Mouse (Mus musculus): Measurements from ENCODE around the gene A030003K21Rik. TPM values are rescaled to one million over a fixed set of nuclear protein-coding genes. Genes with fewer than 3 reads are reported as not detected.
"Not testable (repeated sequence)": the region's sequence is repeated elsewhere in the genome, so short reads cannot be mapped to it uniquely, and the experiment has no call there.

A030003K21Rik gene
- not detected for total RNA-seq (2022)

- DNase-seq (ENCODE audit: low spot score): not testable (repeated sequence)
Observed at GRCm38 (mm10) chr1:82943295-82943694, at the start of gene A030003K21Rik. TSS of gene A030003K21Rik (minus strand) at chr1:82943388.

DNA sequence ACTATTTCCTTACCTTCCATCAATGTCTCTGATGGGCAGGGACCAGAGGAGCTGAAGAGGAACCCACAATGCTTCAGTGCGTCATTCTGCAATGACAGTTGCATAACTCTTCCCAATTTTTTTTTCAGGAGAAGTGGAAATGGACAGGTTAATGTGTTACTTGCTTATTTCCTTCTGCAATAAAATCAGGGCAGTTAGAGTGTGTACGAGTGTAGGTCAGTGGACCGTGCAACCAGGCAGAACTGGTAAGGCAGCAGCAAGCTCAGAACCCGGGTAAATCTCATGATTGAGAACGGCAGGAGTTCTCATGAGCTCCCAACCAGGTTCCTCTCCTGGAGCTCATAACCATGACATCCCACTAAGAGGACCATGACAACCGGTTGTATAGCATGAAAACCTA, 48.9 kb upstream of the A030003K21Rik start:
- DNase-seq (ENCODE audit: low spot score): no peak

DNA sequence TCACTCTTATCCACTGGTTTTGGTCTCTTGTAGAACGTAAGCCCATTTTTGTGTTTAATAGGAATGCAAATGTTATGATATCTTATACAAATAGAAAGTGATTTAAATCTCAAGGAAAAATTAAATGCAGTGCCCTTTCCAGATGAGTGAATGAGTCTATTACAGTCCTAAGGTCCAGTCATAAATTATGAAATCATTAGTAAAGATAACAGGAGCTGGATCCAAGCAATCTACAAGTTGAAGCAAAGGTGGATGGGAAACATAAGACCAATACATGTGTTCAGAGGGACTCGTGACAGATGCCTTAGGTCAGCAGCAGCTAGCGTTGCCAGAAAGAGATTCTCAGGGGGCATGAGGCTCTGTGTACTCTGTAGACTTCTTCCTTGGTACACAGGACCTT, 48.4 kb upstream of the A030003K21Rik start:
- no peak for DNase-seq (ENCODE audit: low spot score)

DNA sequence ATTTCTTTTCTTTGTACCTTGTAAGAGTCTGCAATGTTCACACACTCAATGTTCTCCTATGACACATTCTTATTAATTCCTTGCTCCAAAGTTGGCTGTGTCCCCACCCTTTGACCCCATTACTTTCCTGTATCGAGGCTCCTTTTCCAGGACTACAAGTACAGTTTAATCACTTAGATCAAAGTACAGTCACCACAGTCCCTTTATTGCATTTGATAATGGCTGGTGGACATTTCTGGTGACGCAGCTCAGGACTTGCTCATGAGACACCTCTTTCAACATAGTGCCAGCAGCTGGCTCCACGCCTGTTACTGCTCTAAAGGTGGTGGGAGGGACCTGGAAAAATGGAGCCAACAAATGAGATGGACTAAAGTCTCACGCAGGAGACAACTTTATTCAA, 47.9 kb upstream of the A030003K21Rik start:
- no peak for DNase-seq (ENCODE audit: low spot score)

GRCm38 (mm10) chr1:82987530-82988198, 44.5 kb upstream of the A030003K21Rik start:
- DNase-seq (ENCODE audit: low spot score): peak; percentile 69

DNA sequence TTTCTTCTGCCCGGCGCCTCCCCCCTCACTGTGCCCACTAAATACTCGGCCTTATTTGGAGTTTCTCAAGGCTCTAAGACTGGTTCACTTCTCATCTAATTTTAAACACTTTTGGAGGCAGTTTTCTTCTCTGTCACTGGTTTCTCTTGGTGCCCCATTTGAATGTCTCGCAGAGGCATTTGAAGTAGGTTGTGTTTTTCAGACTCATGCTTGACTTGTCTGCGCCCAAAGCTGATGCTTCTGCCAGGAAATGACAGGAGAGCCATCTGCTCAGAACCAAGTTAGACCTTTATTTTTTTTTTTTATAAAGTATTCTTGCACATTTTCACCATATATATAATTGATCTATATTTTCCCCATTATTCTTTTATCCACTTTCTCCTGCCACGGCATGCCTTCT, 43.5 kb upstream of the A030003K21Rik start:
- no peak for DNase-seq (ENCODE audit: low spot score)

GRCm38 (mm10) chr1:82977840-82978239, 34.7 kb upstream of the A030003K21Rik start:
- no peak for DNase-seq (ENCODE audit: low spot score)

DNA sequence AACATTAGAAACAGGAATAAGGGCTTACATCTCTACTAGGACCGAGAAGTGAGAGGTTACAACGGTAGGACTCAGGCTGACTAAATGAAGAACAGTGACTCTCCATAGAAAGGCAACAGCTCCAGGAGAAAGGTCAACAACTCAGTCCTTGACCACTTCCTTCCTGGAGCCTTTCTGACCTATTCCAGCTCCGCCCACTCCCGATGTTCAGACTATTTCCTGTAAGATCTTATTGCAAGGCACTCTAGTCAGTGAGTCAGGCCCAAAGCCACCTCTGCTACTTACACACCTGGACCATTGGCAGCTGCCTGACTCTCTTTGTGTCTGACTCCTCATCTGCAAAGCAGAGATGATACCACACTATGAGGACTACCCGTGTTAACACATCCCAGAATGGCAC, 32.6 kb upstream of the A030003K21Rik start:
- DNase-seq (ENCODE audit: low spot score): no peak

DNA sequence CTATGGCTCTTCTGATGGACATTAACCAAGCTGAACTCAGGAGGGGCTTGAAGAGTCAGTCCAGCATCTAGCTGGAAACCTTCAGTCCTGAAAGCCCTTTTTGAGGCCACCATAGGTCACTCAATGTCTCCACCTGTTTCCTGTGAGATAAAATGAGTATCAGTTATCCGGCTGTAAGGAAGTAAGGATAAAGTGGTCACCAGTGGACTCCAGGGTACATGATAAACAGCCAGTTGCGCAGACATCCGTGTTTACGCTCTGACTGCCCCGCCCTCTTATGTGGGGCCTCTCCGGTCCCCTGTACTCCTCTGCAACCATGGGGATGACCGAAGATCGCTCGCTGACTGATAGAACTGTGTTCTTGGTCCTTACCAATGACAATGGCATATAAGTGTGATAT, 31.2 kb upstream of the A030003K21Rik start:
- no peak for DNase-seq (ENCODE audit: low spot score)

DNA sequence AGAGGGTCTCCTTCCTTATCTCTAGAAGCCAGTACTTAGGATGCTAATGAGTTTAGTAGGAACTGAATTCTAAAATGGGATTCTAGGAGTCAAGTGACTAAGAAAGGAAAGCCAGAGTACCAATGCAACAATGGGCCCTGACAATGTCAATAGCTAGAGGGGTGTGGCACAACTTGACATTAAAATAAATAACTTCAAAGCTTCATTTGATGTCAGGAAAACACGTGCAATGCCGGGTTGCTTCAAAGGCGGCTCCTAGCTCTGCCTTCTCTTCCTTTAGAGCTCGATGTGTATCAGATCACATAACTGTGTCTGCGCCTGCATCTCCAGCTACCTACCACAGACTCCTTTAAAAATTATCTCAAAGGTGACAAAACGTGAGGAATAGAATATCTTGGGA, 30.7 kb upstream of the A030003K21Rik start:
- no peak for DNase-seq (ENCODE audit: low spot score)

DNA sequence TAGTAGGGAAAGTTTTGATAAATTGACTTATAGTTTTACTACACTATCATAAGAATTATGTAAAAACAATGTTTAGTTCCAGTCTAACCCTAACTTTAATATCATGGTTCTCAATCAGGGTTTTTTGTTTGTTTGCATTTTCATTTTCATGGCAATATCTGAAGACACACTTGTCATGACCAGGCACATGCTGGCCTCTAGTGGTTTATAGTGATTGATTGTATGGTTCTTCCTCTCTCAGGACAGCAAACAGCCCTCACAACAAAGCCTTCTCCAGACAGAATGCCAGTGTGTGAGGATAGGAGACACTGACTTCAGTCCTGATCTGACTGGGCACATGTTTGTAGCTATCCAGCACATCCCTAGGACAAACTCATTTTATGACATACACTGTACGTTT, 30.1 kb upstream of the A030003K21Rik start:
- no peak for DNase-seq (ENCODE audit: low spot score)

DNA sequence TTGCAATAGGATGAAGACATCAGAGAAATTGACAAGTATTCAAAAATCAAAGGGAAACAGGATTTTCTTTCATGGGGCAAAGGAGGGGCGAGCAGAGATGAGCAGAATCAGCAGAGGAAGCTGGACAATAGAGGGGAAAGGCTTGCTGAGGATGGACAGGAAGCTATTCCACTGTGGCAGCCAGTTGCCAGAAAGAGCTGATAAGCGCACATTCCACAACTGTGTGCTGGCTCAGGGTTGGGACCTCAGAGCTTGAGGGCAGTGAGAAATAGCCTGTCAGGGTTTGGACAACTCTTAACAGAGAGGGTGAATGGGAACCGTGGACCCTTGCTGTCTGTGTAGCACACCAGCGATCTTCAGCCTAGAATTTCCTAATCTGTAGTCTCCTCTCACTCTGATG, 28.9 kb upstream of the A030003K21Rik start:
- DNase-seq (ENCODE audit: low spot score): peak; percentile 24

- DNase-seq (ENCODE audit: low spot score): no peak
Observed at GRCm38 (mm10) chr1:82966413-82966812, 23.2 kb upstream of the A030003K21Rik start.

DNA sequence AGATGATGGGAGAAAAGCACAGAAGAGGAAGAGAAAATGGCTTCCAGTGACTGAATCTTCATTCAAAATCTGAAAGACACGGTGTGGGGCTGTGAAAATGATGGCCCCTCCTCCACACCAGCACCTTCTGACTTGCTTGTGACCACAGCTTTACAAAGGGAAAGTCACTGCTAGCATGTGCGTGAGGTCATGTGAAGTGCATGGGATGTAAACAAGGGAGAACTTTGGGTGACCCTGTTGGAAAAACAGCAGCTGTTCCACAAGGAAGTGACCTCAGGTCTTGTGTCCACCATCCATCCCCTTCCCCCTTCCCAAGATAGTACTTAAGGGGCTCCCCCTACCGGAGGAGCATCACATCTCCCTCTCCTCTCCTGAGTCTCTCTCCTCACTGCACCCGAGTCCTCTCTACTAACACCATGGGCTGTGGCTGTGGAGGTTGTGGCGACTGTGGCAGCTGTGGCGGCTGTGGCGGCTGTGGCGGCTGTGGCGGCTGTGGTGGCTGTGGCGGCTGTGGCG, 16.7 kb upstream of the A030003K21Rik start, which contains the start of gene Gm47955:
TSS of gene Gm47955 (plus strand) at position 417 of the 516 bp plus-strand sequence.
- no peak for DNase-seq (ENCODE audit: low spot score)

GRCm38 (mm10) chr1:82955913-82956312, 12.7 kb upstream of the A030003K21Rik start, which contains the start of gene Gm7544:
TSS of gene Gm7544 (minus strand) at chr1:82956013.
- not testable (repeated sequence) for DNase-seq (ENCODE audit: low spot score)

GRCm38 (mm10) chr1:82948601-82949000, 5.4 kb upstream of the A030003K21Rik start:
- DNase-seq (ENCODE audit: low spot score): no peak

DNA sequence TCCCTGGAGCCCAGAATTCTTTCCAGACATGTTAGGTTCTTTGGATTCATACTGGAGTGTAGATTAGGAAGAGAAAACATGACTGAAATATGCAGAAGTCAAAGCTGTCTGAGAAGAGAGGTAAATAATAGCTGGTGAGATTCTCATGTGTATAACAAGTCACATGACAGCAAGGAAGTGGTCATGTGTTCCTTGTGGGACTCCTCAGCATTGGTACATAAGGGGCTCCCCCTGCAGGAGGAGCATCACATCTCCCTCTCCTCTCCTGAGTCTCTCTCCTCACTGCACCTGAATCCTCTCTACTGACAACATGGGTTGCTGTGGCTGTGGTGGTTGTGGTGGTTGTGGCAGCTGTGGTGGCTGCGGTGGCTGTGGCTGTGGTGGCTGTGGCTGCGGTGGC, 2.8 kb upstream of the A030003K21Rik start:
- not testable (repeated sequence) for DNase-seq (ENCODE audit: low spot score)

- DNase-seq (ENCODE audit: low spot score): not testable (repeated sequence)
Observed at GRCm38 (mm10) chr1:82942505-82942904, 683 bp downstream of the A030003K21Rik start.

- no peak for DNase-seq (ENCODE audit: low spot score)
Observed at GRCm38 (mm10) chr1:82938666-82939065, 4.5 kb downstream of the A030003K21Rik start.

DNA sequence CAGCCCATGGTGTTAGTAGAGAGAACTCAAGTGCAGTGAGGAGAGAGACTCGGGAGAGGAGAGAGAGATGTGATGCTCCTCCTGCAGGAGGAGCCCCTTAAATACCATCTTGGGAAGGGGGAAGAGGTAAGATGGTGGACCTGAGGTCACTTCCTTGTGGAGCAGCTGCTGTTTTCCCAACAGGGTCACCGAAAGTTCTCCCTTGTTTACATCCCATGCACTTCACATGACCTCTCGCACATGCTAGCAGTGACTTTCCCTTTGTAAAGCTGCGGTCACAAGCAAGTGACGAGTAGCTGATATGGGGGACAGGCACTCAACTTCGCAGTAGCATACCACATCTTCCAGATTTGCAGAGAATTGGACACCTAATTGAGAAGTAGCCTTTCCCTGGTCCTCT, 11.9 kb downstream of the A030003K21Rik start, which contains the start of gene Gm6217:
TSS of gene Gm6217 (minus strand) at position 74 of the 400 bp plus-strand sequence.
- DNase-seq (ENCODE audit: low spot score): not testable (repeated sequence)

DNA sequence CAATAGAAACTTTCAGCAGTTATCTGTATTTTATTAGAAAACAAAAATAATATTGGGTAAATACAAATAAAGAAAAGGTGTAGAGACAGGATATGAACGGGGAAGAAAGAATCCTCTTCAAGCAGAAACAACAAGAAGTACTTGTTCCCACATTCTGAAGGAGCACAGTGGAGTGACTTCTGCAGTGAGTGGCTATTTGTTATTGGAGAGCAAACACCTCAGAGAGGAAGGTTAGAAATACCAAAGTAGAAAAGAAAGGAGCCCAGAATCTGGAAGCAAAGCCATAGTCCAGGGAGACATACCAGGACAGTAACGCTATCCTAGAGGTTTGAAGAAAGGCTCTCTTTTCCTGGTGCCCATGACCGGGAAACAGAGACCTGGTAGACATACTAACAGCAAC, 12.6 kb downstream of the A030003K21Rik start:
- DNase-seq (ENCODE audit: low spot score): not testable (repeated sequence)

GRCm38 (mm10) chr1:82924650-82925049, 18.5 kb downstream of the A030003K21Rik start, which contains the start of gene A030014E15Rik:
TSS of gene A030014E15Rik (plus strand) at chr1:82924917.
- DNase-seq (ENCODE audit: low spot score): peak; percentile 13

GRCm38 (mm10) chr1:82913434-82913833, 29.8 kb downstream of the A030003K21Rik start:
- not testable (repeated sequence) for DNase-seq (ENCODE audit: low spot score)

All from heart, adult 8-10 months (tissue).